Mouse (Mus musculus): Measurements from ENCODE around the gene Rerg.

- no peak for TF ChIP-seq CEBPB (IDR thresholded peaks at IDR 0.05; ENCODE audit: insufficient read depth, poor library complexity, severe bottlenecking)
- no peak for TF ChIP-seq POLR2A (IDR thresholded peaks at IDR 0.05; ENCODE audit: insufficient read length, low read depth)
- TF ChIP-seq POLR2AphosphoS2 (IDR thresholded peaks at IDR 0.05; ENCODE audit: insufficient read length, low read depth), result no peak
- no peak for TF ChIP-seq MAX (IDR thresholded peaks at IDR 0.05; ENCODE audit: low read depth)
- TF ChIP-seq USF1 (IDR thresholded peaks at IDR 0.05; ENCODE audit: low read depth), result no peak
- TF ChIP-seq E2F4 (IDR thresholded peaks at IDR 0.05; ENCODE audit: insufficient read depth), result no peak
- no peak for TF ChIP-seq MYOD1 (IDR thresholded peaks at IDR 0.05; ENCODE audit: control insufficient read depth in 1 of 3, insufficient read length in 2 of 3, low read depth in 2 of 3)
- no peak for TF ChIP-seq MYOG (IDR thresholded peaks at IDR 0.05; ENCODE audit: control insufficient read depth in 1 of 3, insufficient read depth in 1 of 3, insufficient read length in 2 of 3, low read depth in 2 of 3)
- TF ChIP-seq TCF3 (IDR thresholded peaks at IDR 0.05; ENCODE audit: insufficient read length, low read depth), result no peak
- no peak for TF ChIP-seq TCF12 (IDR thresholded peaks at IDR 0.05; ENCODE audit: insufficient read depth, poor library complexity, severe bottlenecking)
- no peak for TF ChIP-seq SRF (IDR thresholded peaks at IDR 0.05; ENCODE audit: control insufficient read depth, insufficient read length, low read depth)
- no peak for TF ChIP-seq REST (IDR thresholded peaks at IDR 0.05; ENCODE audit: insufficient read depth, insufficient read length)
These were observed 8.7 kb downstream of the Rerg start for GRCm38 (mm10) chr6:137161491-137162088.
